Mouse (Mus musculus): ENCODE measurements around the gene Eps15l1. TPM values are rescaled to one million over a fixed set of nuclear protein-coding genes. Genes with fewer than 3 reads are reported as not detected.

The Eps15l1 gene
- polyA plus RNA-seq, 2 experiments = 16.9 to 21.1 TPM

DNA sequence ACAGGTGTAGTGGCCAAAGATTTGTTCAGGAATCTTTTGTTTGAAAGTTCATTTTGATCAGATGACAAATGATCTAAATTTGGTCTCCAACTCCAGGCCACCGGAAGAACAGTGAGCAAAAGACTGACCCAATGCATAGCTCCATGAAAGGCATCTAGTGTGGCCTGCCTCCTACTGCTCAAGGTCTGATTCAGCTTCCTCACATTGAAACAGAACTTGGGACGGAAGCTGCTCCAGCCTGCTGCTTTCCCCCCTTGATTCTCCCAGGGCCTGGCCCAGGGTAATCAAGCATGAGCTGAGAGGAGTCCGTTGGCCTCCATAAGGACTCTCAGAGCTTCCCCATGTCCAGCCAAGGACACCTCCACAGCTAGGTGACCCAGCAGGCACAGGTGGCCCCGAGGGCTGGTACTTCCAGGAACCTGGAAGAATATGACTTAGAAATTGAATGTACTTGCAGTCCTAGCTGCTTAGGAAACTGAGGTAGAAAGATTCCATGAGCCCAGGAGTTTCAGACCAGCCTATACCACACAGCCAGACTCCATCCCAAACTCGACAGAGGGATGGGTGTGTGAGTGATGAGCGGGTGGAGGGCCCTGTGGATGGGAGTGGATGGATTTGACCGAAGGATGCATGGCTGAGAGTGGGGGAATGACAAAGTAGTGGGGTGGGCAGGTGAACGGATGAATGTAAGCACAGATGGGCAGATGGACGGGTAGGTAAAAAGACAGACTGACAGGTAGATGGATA is 120.4 kb downstream of the Eps15l1 start:
- WGBS (ENCODE audit: insufficient replicate concordance) = 54% methylated on average over 9 of the region's 9 CpGs
- no peaks in the 10 kb centered on the region for H3K36me3 ChIP-seq (replicated peaks; ENCODE audit: control insufficient read depth, insufficient read depth, low read depth)

DNA sequence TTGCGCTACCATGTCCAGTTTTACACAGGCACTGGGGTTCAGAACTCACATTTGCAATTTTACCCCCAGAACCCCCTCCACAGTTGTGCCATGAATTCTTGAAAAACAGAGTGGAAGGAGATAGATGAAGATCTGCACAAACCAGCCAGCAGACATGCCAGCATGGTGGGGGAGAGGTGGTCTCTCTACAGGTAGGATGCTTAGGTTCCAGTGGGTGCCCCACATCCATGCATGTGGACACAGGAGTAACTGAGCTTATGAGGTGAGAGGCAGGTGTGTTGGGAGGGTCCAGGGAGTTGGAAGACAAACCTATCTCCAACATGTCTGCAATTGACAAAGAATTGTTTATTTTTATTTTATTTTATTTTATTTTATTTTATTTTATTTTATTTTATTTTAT is 122.3 kb downstream of the Eps15l1 start:
- H3K4me2 ChIP-seq (ENCODE audit: low read depth) = no peak overlapping the region
- H3K4me1 ChIP-seq (replicated peaks; ENCODE audit: control insufficient read depth in 2 of 2, insufficient read depth in 2 of 2, low read length in 1 of 2) = peaks cover 0 to 9% of the 10 kb centered on the region in 2 experiments; a peak in 2 of 4 replicates
- TF ChIP-seq CTCF (IDR thresholded peaks at IDR 0.05; ENCODE audit: low read depth) (no peak), EP300 (IDR thresholded peaks at IDR 0.05; ENCODE audit: low read depth) (no peak)
- no peak overlapping the region for H3K9ac ChIP-seq (replicated peaks)
- 57% methylated on average over 1 of the region's 1 CpGs for WGBS (ENCODE audit: insufficient replicate concordance)
- no peak overlapping the region for H3K4me3 ChIP-seq (ENCODE audit: insufficient read depth in 1 of 2, low read depth in 2 of 2, low read length in 2 of 2)
- no peaks in the 10 kb centered on the region for H3K36me3 ChIP-seq (replicated peaks; ENCODE audit: control insufficient read depth, insufficient read depth, low read depth)
- no peaks in the 10 kb centered on the region for H3K9me3 ChIP-seq (ENCODE audit: control insufficient read depth, low read length)
- no peak for ATAC-seq (ENCODE audit: insufficient read depth)
- H3K27me3 ChIP-seq (ENCODE audit: control insufficient read depth, insufficient read depth, low read length) = no peaks in the 10 kb centered on the region
- no peak for DNase-seq (ENCODE audit: low read depth in 3 of 3, low spot score in 3 of 3)
- H3K27ac ChIP-seq = no peak overlapping the region

More for the DNA sequence above, 120.4 kb downstream of the Eps15l1 start:
- H3K9ac ChIP-seq (replicated peaks) = no peak overlapping the region
- DNase-seq (ENCODE audit: low read depth in 3 of 3, low spot score in 3 of 3) (no peak), ATAC-seq (ENCODE audit: insufficient read depth) (no peak)
- H3K4me2 ChIP-seq (ENCODE audit: low read depth) = no peak overlapping the region
- H3K9me3 ChIP-seq (ENCODE audit: control insufficient read depth, low read length) = no peaks in the 10 kb centered on the region
- TF ChIP-seq CTCF (IDR thresholded peaks at IDR 0.05; ENCODE audit: low read depth) (no peak), EP300 (IDR thresholded peaks at IDR 0.05; ENCODE audit: low read depth) (no peak)
- H3K27ac ChIP-seq = no peak overlapping the region
- no peaks in the 10 kb centered on the region for H3K27me3 ChIP-seq (ENCODE audit: control insufficient read depth, insufficient read depth, low read length)
- peaks cover 0 to 4% of the 10 kb centered on the region in 2 experiments; a peak in 1 of 4 replicates for H3K4me1 ChIP-seq (replicated peaks; ENCODE audit: control insufficient read depth in 2 of 2, insufficient read depth in 2 of 2, low read length in 1 of 2)
- no peak overlapping the region for H3K4me3 ChIP-seq (ENCODE audit: insufficient read depth in 1 of 2, low read depth in 2 of 2, low read length in 2 of 2)

DNA sequence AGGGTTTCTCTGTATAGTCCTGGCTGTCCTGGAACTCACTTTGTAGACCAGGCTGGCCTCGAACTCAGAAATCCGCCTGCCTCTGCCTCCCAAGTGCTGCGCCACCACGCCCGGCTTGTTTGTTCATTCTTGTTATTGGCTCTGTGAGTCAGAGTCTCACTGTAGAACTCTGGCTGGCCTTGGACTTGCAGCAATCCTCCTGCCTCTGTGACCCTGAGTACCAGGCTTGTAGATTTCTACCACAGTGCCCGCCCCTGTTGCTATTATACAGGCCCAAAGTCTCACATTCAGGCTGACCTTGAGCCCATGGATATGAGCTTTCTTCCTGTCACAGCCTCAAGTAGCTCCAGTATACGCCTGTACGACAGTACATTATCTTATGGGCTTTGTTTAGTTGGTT is 124.7 kb downstream of the Eps15l1 start:
- Histone ChIP-seq H3K9ac (replicated peaks) (no peak overlapping the region), H3K36me3 (replicated peaks; ENCODE audit: control insufficient read depth, insufficient read depth, low read depth) (no peaks in the 10 kb centered on the region), H3K9me3 (ENCODE audit: control insufficient read depth, low read length) (no peaks in the 10 kb centered on the region), H3K4me3 (ENCODE audit: insufficient read depth in 1 of 2, low read depth in 2 of 2, low read length in 2 of 2) (no peak overlapping the region), H3K4me1 (replicated peaks; ENCODE audit: control insufficient read depth in 2 of 2, insufficient read depth in 2 of 2, low read length in 1 of 2) (peaks cover 0 to 5% of the 10 kb centered on the region in 2 experiments; a peak in 2 of 4 replicates), H3K27me3 (ENCODE audit: control insufficient read depth, insufficient read depth, low read length) (no peaks in the 10 kb centered on the region), H3K4me2 (ENCODE audit: low read depth) (no peak overlapping the region), H3K27ac (no peak overlapping the region)
- DNase-seq (ENCODE audit: low read depth in 3 of 3, low spot score in 3 of 3) = no peak
- ATAC-seq (ENCODE audit: insufficient read depth) = no peak
- WGBS (ENCODE audit: insufficient replicate concordance) = 79% methylated on average over 8 of the region's 8 CpGs
- TF ChIP-seq CTCF (IDR thresholded peaks at IDR 0.05; ENCODE audit: low read depth) = no peak
- no peak for TF ChIP-seq EP300 (IDR thresholded peaks at IDR 0.05; ENCODE audit: low read depth)

DNA sequence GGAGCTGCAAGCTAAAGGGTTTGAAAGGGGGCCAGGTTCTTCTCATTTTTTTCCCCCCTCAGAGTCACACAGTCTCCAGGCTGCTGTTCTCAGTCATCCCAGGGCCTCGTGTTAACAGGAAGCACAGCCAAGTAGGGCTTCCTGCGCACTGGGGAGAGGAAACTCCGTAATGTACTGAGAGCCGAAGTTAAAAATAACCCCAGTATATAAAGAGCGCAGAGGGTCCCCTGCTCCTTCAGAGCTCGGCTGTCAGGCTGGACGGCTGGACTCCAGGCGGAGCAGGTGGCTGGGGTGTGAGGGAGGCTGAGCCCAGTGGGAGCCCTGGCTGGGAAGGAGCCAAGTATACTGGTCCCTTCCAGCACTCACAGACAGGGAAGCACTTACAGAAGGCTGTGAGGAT is 125.6 kb downstream of the Eps15l1 start:
- ATAC-seq (ENCODE audit: insufficient read depth) = peak; percentile 68
- peaks cover 0 to 5% of the 10 kb centered on the region in 2 experiments; a peak in 2 of 4 replicates for H3K4me1 ChIP-seq (replicated peaks; ENCODE audit: control insufficient read depth in 2 of 2, insufficient read depth in 2 of 2, low read length in 1 of 2)
- no peak for DNase-seq (ENCODE audit: low read depth in 3 of 3, low spot score in 3 of 3)
- WGBS (ENCODE audit: insufficient replicate concordance) = 18% methylated on average over 8 of the region's 8 CpGs
- no peak overlapping the region for H3K9ac ChIP-seq (replicated peaks)
- no peaks in the 10 kb centered on the region for H3K27me3 ChIP-seq (ENCODE audit: control insufficient read depth, insufficient read depth, low read length)
- H3K9me3 ChIP-seq (ENCODE audit: control insufficient read depth, low read length) = no peaks in the 10 kb centered on the region
- no peak overlapping the region for H3K27ac ChIP-seq
- TF ChIP-seq EP300 (IDR thresholded peaks at IDR 0.05; ENCODE audit: low read depth) = no peak
- no peak for TF ChIP-seq CTCF (IDR thresholded peaks at IDR 0.05; ENCODE audit: low read depth)
- H3K4me2 ChIP-seq (ENCODE audit: low read depth) = no peak overlapping the region
- H3K36me3 ChIP-seq (replicated peaks; ENCODE audit: control insufficient read depth, insufficient read depth, low read depth) = no peaks in the 10 kb centered on the region
- no peak overlapping the region for H3K4me3 ChIP-seq (ENCODE audit: insufficient read depth in 1 of 2, low read depth in 2 of 2, low read length in 2 of 2)

DNA sequence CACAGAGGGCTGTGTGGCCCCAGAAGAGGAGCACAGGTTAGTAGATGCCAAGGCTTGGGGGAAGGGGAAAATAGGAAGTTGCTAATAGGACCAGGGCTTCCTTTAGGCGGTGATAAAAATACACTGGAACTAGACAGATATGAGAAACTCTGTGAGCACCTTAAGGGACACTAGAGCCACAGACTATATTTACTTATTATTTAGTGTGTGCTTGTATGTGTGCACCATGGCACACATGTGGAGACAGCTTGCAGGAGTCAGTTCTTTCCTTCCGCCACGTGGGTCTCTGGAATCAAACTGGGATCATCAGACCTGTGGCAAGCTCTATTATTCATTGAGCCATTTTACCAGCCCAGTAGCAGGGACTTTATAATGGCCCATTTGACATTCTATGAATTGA is 126.1 kb downstream of the Eps15l1 start:
- DNase-seq (ENCODE audit: low read depth in 3 of 3, low spot score in 3 of 3) (no peak), ATAC-seq (ENCODE audit: insufficient read depth) (no peak)
- 29% methylated on average over 3 of the region's 3 CpGs for WGBS (ENCODE audit: insufficient replicate concordance)
- Histone ChIP-seq H3K4me1 (replicated peaks; ENCODE audit: control insufficient read depth in 2 of 2, insufficient read depth in 2 of 2, low read length in 1 of 2) (peaks cover 0 to 5% of the 10 kb centered on the region in 2 experiments; a peak in 2 of 4 replicates), H3K4me3 (ENCODE audit: insufficient read depth in 1 of 2, low read depth in 2 of 2, low read length in 2 of 2) (no peak overlapping the region), H3K9me3 (ENCODE audit: control insufficient read depth, low read length) (no peaks in the 10 kb centered on the region), H3K27me3 (ENCODE audit: control insufficient read depth, insufficient read depth, low read length) (no peaks in the 10 kb centered on the region), H3K36me3 (replicated peaks; ENCODE audit: control insufficient read depth, insufficient read depth, low read depth) (no peaks in the 10 kb centered on the region), H3K9ac (replicated peaks) (no peak overlapping the region), H3K4me2 (ENCODE audit: low read depth) (no peak overlapping the region), H3K27ac (no peak overlapping the region)
- no peak for TF ChIP-seq EP300 (IDR thresholded peaks at IDR 0.05; ENCODE audit: low read depth)
- no peak for TF ChIP-seq CTCF (IDR thresholded peaks at IDR 0.05; ENCODE audit: low read depth)

Measured in liver, embryonic 14.5 days (tissue).